Mouse (Mus musculus) frontal cortex, adult 2 months (tissue): ENCODE measurements at regions not wholly inside any gene's neighbourhood (a gene's known extent, or its start where the extent isn't known, plus 50 kb on each side); places are given as distances from the start of the nearest gene placed in this dataset.
"Not testable (repeated sequence)": the region's sequence is repeated elsewhere in the genome, so short reads cannot be mapped to it uniquely, and the experiment has no call there.

Experiments used
- DNase-seq, 2 experiments: peaks; one replicate each; pipeline ENCODE4 v3.0.0; 2022; ENCODE audit warnings: low spot score in 1 of 2; ENCODE audit errors: extremely low spot score in 1 of 2

DNA sequence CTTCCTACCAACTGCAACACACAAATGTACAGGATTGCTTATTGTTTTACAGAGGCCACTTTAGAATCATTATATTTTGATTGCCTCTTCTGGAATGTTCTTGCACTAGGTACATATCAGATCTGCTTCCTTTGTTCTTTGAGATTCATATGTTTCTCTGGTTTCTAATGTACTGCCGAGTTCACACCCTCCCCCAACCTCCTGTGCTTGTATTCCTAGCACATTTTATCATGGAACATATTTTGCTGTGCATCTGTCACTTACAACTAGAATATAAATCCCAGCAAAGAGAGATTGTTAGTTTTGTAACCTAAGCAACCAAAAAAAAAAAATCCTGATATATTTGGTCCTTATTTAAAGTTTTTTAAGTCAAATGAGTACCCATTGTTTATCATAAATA lies 141.4 kb upstream of the Lrp1b start:
- peak in 1 of 2 experiments; percentile 46 for DNase-seq

DNA sequence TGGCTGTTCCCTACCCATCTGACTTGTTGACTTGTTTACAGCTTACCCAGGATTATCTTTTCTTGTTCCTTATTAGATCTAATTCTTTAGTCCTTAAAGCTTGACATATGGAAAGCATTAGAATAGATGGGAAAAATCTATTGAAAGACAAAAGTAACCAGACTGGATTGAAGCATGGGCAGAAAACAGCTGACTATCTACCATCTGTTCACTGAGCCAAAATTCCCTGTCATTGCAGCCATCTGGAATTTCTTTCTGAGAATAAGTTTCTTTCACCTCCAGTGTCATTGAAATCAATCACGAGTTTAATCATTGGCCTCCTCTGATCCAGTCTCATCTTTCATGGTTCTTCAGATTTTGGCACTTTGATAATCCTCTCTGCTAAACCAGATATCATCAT lies 130.6 kb upstream of the Lrp1b start:
- peak in 1 of 2 experiments; percentile 18 for DNase-seq

DNA sequence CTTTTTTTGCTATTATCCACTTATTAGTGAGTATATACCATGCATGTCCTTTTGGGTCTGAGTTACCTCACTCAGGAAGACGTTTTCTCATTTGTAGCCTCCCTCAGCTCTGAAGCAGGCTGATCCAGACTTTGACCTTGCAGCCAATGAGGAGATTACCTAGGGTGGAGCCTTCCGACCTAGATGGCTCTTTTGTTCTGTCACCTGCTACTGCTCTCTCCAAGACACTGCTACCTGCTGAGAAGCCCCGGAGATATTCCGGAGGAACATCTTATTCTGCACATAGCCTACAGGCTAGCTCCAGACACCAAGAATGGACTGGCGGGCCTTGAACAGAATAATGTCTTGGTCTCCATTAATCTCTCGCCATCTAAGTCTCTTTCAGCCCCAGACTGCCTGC lies 87.1 kb upstream of the Lrp1b start:
- not testable (repeated sequence) for DNase-seq
